Mouse (Mus musculus) gastrocnemius, postnatal 14 days (tissue): Measurements from ENCODE around the gene Akt1. TPM values are rescaled to one million over a fixed set of nuclear protein-coding genes. Genes with fewer than 3 reads are reported as not detected.
A peak's percentile ranks its signal among the peaks of the same experiment; 100 is the strongest.

Source experiments
- DNase-seq: peaks from one replicate; pipeline ENCODE4 v3.0.0; 2021; ENCODE audit warnings: mixed read lengths
- intact Hi-C: fragments of 180-260 bp; cut with DNase I; formaldehyde crosslinking; loops from one replicate; pipeline ENCODE4 v1.15.1; 2025; ENCODE audit warnings: low total_unique reads
- total RNA-seq, 2 experiments: library from RNA; stranded (reverse); gene quantifications; 2 replicates each; pipeline ENCODE4 v1.2.3; 2021

Gene Akt1
- total RNA-seq, 2 experiments from 2014 or later, result 78.3 to 89.4 TPM

DNA sequence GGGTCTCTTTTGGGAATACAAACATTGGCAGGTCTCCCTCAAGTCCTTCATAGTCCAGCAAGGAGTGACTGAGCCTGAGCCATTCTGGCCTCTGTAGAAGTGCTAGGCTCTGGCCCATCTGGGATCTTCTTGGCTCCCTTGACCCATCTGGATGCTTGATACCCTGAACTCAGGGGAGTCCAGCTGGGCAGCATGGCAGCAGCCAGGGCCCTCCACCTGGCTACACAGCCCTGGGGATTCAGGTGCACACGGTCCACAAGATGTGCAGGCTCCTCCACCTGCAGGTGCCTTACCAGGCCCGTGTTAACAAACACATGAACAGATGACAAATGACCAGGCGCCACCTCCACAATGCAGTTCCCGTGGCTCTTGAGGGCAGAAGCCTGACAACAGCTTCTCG is 10.0 kb downstream of the Akt1 start:
- no peak for DNase-seq
- intact Hi-C loops, result no loop called here

DNA sequence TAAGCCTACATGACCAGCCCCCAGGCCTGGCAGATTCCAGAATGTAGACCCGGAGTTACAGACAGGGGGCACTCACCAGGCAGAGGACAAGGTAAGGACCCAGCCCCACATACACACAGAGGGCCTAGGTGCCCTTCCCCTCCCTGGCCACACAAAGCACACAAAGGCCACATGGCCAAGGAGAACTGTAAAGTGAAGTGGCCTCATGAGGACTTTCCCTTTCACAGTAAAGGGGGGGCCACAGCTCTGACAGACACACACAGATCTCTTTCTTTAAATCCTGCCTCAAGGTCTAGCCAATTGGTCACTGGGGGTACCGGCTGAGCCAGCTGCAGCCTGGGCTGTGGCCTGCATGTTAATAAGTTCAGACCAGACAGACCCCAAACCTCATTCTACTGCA is 10.6 kb downstream of the Akt1 start:
- intact Hi-C loops, result no loop called here
- no peak for DNase-seq

DNA sequence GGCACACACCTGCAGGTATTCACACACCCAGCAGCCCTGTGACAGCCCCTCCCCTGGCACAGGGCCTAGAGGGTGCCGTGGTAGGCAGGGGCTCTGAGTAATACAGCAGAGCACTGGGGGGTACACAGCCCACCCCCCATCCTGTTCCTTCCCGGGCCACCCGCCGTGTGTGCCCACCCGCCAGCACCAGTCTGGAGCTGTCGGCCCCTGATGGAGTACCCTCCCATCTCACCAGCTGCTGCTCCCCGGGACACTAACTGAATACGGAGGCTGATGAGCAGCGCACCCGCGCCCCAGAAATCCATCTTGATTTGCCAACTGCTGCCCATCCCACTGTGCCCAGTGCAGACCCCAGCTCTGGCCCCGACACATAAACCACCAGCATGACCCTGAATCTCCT is 11.0 kb downstream of the Akt1 start:
- intact Hi-C loops, result no loop called here
- DNase-seq, result no peak

DNA sequence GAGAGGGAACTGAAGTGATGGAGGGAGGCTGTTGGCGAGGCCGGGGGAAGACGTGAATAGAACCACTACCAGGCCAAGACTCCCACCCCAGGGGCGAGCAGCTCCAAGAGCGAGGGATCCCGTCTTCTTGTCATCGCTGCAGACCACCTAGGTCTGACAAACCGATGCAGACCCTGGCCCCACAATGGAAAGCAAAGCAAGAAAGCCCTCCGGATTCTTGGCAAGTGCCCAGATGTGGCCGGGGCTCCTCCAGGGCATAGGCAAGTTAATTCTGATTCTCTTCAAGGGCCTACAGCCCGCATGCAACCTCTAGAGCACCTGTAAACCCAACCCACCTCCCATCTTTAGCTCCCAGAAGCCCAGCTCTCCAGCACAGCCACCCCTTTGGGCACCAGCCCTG is 11.4 kb downstream of the Akt1 start:
- no peak for DNase-seq
- intact Hi-C loops, result no loop called here

DNA sequence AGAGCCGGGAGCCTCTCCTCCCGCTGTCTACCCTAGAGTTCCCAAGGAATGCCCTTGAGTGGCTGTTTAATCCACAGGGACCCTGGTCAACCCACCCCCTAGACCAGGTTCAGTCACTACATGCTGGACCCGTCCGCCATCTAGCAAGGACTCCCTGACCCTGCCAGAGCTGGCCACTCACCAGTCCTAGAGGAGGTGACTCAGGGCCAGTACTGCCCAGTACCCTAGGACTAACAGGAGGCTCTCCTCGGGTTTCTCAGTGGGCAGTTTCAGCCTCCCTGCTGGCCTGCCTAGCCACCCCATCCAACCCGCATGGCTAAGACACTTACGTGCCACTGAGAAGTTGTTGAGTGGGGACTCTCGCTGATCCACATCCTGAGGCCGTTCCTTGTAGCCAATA is 12.8 kb downstream of the Akt1 start:
- intact Hi-C loops, result no loop called here
- DNase-seq, result no peak

DNA sequence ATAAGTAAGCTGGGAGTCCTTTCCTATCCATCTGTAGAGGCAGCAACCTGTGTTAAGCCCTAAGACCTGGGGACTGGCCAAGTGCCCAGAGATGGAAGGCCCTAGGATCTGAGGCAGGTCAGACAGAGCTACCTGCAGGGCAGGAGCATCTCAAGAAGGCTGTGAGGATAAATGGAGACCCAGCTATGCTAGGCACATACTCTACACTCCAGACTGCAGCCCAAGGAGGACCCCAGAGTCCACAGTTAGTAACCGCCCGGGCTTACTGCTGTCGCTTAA is 13.4 kb downstream of the Akt1 start:
- DNase-seq, result no peak
- intact Hi-C loops, result no loop called here

DNA sequence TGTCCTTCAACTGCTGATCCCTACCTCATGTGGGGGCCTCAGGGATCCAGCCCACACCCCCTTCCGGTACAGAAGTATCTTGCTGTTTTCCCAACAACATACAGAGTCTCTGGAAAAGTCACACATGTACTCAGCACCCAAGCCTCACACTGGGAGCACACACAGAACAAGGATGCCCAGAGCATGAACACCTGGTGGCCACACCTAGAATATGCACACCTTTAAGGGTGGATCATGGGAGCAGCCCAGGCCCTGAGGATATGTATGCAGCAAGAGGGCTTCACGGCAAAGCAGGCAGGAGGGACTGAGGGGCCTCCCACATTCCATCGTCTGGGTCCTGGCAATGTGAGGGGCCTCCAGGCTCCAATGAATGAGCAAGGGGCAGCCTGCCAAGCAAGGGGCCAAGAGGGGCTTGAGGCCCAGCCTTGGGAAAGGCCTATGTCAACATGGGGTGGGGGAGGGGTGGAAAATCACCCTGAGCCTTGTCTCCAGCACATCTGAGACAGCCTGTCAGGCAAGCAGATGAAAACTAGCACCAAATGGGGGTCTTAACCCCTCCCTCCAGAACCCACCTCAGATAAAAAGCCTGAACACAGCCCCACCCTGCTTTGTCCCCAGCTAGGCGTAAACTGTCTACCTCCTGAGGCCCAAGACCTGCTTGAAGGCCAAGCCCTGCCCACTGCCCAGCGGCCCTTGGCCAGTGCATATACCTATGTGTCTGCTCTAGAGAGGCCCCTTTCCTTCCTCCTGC is 13.9 kb downstream of the Akt1 start:
- intact Hi-C loops, result no loop called here
- no peak for DNase-seq

DNA sequence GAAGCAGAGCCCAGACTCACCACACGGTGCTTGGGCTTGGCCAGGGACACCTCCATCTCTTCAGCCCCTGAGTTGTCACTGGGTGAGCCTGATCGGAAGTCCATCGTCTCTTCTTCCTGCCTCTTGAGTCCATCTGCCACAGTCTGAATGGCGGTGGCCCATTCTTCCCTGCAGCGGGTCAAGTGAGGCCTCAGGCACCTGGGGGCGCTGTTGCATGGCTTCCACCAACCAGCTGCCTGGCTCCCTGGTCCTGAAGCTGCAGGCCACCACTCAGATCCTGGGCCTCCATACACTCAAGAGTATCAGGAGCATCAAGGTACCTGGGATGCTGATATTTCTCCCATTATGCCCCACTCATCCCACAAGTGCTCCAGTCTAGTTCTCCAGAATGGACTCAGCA is 15.6 kb downstream of the Akt1 start:
- peak; percentile 83 for DNase-seq
- intact Hi-C loops, result no loop called here

DNA sequence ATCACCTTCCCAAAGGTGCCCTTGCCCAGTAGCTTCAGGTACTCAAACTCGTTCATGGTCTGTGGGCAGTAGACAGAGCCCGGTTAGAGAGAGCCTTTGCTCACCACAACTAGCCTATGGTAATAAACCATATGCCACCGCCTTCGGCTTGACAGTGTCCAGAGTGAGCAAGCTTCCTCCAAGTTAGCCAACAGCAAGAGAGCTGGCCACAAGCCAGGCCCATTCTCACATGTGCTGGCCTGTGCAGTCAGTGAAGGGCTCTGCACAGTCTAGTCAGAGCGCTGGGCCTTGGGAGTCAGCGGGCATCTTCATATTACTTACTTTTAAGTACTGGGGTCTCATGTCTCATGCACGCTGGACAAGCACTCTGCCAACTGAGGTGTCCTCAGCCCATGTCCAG is 16.1 kb downstream of the Akt1 start:
- DNase-seq, result no peak
- intact Hi-C loops, result no loop called here

DNA sequence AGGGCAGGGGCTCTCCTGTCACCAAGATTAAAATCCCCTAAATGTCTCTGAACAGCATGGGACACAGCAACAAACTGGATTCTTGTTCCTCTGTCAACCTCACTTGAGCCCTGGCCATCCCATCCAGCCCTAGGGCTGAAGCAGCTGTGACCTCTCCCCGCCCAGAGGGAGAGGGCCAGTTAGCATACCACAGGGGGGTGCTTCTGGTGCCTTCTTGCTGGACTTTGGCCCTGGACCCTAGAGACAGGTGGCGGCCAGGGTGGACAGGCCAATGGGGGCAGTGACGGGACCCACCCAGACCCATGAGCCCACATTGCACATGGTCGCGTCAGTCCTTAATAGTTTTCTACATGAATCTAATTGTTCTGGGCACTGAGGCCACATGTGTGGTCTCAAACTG is 20.6 kb downstream of the Akt1 start:
- DNase-seq, result no peak
- intact Hi-C loops, result no loop called here

DNA sequence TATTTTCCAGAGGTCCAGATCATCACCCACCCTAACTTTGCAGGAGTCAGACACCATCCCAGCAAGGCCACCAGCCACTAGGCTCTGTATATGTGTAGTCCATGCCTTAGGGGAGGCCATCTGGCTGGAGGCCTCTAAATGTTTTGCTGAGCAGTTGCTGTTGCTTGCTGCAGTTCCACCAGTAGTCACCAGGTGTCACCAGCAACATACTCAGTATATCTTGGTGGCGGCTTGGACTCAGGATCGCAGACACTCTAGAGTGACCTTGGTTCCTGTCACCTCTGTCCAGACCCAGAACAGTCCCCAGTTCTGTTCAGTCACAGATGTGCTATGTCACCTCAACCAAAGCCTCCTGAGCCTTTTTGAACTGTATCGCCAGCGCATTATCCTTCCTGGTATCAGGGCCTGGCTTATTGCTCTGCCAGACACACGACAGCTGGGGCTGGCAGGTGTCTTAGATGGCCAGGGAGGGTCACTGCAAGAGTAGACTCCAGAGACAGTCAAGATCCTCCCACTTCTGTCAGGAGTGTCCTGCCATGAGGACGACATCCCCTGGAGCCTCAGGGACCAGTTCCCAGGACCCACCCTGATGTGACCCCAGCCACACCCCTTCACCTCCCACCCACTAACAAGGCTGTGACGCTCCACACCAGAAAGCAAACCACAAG is 21.4 kb downstream of the Akt1 start:
- intact Hi-C loops, result loop anchor here (2.0 kb wide), 1 partner anchor 54 kb away; no protein-coding TSS in a partner anchor
- DNase-seq, result peak; percentile 86

DNA sequence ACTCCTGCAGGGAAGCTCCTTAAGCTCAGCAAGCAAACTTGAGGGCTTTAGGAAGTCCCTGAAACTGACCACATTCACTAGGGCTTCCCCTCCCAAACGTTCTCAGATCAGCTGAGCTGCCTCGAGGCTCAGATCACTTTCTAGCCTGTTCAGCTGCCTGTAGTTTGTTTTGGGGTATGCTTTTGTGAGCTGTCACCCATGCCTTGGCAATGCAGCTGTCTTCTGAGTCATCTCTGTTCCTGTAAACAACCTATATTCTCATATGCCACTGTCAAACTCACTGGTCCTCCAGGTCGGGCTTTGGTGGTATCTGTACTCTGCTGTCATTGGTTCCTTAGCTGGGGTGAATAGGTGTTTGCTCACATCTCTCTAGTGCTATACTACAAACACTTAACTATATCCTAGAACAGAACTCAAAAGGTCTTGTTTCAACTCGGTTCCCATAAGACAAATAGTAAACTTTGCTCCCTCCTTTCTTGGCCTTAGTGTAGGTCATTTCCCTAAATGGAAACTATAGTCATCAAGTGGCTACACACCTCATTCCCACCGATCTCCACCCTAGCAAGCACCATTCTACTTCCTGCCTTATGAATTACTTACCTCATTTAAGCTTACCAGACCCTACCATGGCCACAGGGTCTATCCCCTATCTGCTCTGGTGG is 22.8 kb downstream of the Akt1 start:
- intact Hi-C loops, result loop anchor here (2.0 kb wide), 1 partner anchor 55 kb away; no protein-coding TSS in a partner anchor
- no peak for DNase-seq

DNA sequence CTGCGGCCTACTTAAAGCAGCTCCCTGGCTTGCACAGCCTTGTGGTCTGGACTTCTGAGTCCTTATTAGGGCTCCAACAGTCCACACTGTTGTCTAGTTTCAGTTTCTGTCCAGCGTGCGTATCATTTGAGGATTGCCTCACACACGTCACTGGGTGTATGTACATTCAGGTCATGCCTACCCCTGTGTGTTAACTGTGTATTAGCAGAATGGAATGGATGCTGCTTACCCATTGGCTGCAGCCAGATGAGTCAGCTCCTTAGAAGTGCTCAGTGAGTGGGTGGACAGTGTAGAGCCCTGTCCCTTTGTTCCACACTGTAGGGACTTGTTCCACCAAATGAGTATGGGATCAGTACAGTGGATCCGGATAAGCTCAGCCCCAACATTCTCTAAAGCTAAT is 26.6 kb downstream of the Akt1 start:
- DNase-seq, result no peak
- intact Hi-C loops, result no loop called here

DNA sequence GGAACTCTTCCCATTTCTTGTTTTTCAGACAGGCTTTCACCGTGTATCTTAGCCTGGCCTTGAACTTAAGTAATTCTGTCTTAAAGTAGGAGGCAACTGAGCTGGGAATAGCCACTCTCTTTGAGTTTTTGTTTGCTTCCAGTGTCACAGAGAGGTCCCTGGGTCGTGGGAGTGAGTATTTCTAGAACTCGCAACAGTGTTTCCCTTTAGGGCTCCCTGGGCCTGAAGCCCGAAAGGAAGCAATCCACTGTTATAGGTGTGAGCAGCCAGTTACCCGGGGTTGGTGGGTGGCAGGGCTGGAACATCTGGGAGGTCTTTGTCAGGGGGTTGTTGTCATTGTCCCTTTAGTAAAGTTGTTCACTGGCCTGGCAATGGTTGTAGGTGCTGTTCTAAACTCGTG is 28.5 kb downstream of the Akt1 start:
- DNase-seq, result no peak
- intact Hi-C loops, result no loop called here

DNA sequence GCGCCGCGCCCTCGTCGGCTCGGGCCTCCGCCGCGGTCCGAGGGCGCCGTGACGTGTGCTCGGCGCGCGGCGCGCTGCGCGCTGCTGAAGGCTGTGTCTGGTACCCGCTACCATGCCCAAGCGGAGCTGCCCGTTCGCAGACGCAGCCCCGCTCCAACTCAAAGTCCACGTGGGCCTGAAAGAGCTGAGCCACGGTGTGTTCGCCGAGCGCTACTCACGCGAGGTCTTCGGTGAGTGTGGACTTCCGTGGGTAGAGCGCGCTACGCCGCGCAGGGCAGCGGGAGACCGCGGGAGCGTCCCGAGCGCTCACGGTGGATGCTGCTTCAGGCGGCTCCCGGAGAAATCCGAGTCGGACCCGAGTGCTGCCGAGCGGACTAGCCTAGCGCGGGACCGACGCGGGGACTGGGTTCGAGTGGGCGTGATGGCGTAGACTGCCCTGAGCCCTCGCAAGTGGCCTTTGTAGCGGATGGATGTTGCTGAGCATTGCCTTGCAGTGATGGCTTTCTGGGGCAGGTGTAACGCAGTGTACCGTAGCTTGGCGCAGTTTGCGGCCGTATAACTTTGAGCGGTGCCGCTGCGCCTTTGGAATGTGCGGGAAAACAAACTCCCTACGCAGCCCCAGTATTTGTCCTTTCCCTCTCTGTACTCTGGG is 29.7 kb downstream of the Akt1 start:
- DNase-seq, result no peak
- intact Hi-C loops, result no loop called here

DNA sequence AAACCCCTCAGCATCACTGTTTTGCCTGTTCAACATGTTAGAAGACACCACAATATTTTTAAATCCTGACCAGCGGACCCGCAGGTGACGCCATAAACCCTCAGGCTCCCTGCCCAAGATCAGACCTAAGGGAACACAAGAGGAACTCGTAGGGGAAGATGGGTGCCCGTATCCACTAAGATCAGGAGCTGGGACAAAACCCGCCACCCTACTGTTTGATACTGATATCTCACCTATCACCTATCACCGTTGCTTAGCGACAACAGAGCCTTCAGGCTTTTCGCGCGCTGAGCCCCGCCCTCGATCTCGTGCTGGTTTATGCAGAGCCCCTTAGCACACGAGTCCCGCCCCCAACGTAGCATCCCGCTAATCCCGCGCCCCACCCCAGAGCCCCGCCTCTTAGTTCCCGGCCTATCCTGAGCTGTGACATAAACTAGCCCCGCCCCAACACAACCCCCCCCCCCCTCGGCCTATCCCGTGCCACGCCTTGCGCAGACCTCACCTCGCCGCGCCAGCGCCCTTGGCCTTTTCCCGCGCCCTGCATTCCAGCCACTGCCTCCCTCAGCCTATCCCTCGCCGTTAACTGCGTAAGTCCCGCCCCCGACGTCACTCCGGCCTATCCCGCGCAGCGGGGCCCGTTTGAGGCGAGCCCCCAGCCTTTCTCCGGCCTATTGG is 30.4 kb downstream of the Akt1 start, which contains the start of gene Siva1:
Gene Siva1 (plus strand): TSS at position 500 of the 675 bp plus-strand sequence.
- intact Hi-C loops, result no loop called here

DNA sequence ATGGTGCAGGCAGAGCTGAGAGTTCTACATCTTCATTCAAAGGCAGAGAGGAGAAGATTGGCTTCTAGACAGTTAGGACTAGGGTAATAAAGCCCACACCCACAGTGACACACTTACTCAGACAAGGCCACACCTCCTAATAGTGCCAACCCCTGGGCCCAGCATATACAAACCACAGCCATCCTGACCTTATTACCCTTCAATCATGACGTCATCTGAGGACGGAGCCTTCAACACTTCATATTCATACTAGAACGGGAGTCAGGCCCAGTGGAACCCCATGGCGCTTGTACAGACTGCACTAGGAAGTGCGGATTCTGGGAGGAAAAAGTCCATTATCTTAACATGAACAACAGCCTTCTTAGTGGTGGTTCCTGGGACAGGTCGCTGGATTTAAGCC is 31.6 kb downstream of the Akt1 start:
- no peak for DNase-seq
- intact Hi-C loops, result no loop called here

More for the DNA sequence above, 30.4 kb downstream of the Akt1 start, which contains the start of gene Siva1:
- peak; percentile 100 for DNase-seq

DNA sequence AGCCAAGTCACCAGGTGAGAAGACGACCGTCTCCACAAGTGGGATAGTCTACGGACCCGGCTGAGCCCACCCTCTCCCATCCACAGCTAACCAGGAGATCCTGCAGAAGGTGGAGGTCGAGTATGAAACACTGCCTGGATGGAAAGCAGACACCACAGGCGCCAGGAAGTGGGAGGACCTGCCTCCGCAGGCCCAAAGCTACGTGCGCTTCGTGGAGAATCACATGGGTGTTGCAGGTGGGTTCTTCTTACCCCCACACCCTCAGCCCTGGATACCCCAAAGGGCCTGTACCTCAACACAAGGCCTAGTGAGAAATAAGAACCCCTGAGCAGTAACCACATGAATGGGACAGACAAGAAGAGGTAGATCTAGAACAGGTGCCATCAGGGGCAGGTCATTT is 35.2 kb downstream of the Akt1 start:
- DNase-seq, result no peak

DNA sequence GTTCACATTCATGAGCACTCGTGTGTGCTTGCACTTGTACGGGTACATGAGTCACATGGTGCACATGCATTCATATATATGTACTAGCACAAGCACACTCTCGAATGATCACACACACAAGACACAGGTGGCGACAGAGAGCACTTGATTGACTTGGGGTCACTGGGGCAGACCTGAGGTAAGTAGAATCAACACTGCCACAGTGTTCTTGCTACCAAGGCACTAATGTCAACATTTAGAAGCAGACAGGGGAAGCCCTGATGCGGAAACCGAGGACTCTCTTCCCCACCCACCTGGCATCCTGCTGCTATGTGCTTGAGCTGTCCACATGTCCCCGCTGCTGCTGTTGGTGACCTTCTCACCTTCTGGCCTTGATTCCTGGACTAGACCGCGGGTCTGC is 41.0 kb downstream of the Akt1 start:
- no peak for DNase-seq
- intact Hi-C loops, result no loop called here

More for the DNA sequence above, 35.2 kb downstream of the Akt1 start:
- intact Hi-C loops, result no loop called here

DNA sequence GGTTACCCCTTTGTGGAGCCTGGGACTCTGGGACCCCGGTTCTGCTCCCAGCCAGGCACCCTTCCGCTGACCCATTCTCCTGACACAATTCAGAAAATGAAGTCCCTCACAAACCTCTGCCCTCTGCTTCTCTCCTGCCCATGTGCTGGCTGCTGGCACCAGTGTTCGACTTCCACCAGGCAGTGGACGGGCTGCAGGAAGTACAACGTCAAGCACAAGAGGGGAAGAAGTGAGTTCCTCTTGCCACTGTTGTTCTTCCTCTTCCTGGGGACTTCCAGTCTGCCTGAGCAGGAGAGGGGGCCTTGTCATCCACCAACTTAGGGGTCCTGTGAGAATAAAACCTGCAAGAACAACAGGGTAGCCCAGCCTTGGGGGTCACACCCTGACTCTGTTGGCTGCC is 41.8 kb downstream of the Akt1 start:
- no peak for DNase-seq
- intact Hi-C loops, result no loop called here
